Mouse (Mus musculus) adipocyte (in vitro differentiated cells): ENCODE data around the gene Itpr2.
A peak's percentile ranks its signal among the peaks of the same experiment; 100 is the strongest.

Source experiments
- DNase-seq: peaks from one replicate; pipeline ENCODE4 v3.0.0-alpha.2; 2016; ENCODE audit warnings: low spot score

The Itpr2 gene

GRCm38 (mm10) chr6:146258751-146259150 is 243.3 kb downstream of the Itpr2 start:
- no peak for DNase-seq

- no peak for DNase-seq
These were observed 243.8 kb downstream of the Itpr2 start for GRCm38 (mm10) chr6:146258261-146258660.

GRCm38 (mm10) chr6:146256947-146257670 is 244.9 kb downstream of the Itpr2 start:
- peak; percentile 51 for DNase-seq

GRCm38 (mm10) chr6:146256401-146256800 is 245.6 kb downstream of the Itpr2 start:
- DNase-seq, result no peak

GRCm38 (mm10) chr6:146255656-146256055 is 246.4 kb downstream of the Itpr2 start:
- no peak for DNase-seq

GRCm38 (mm10) chr6:146254931-146255330 is 247.1 kb downstream of the Itpr2 start:
- DNase-seq, result no peak

- no peak for DNase-seq
These were observed 247.7 kb downstream of the Itpr2 start for GRCm38 (mm10) chr6:146254216-146254820.

- DNase-seq, result no peak
These were observed 252.9 kb downstream of the Itpr2 start for GRCm38 (mm10) chr6:146249096-146249495.

GRCm38 (mm10) chr6:146248341-146248740 is 253.7 kb downstream of the Itpr2 start:
- no peak for DNase-seq

GRCm38 (mm10) chr6:146247906-146248305 is 254.1 kb downstream of the Itpr2 start:
- no peak for DNase-seq

- no peak for DNase-seq
These were observed 255.7 kb downstream of the Itpr2 start for GRCm38 (mm10) chr6:146246368-146246767.

- DNase-seq, result no peak
These were observed 256.1 kb downstream of the Itpr2 start for GRCm38 (mm10) chr6:146245888-146246287.

- DNase-seq, result no peak
These were observed 259.0 kb downstream of the Itpr2 start for GRCm38 (mm10) chr6:146243068-146243467.

GRCm38 (mm10) chr6:146241336-146241735 is 260.7 kb downstream of the Itpr2 start:
- DNase-seq, result no peak

- DNase-seq, result no peak
These were observed 266.9 kb downstream of the Itpr2 start for GRCm38 (mm10) chr6:146235165-146235564.

GRCm38 (mm10) chr6:146234417-146234816 is 267.6 kb downstream of the Itpr2 start:
- DNase-seq, result no peak

- no peak for DNase-seq
These were observed 271.1 kb downstream of the Itpr2 start for GRCm38 (mm10) chr6:146230903-146231302.

- no peak for DNase-seq
These were observed 271.6 kb downstream of the Itpr2 start for GRCm38 (mm10) chr6:146230373-146230788.

GRCm38 (mm10) chr6:146229967-146230366 is 272.1 kb downstream of the Itpr2 start:
- no peak for DNase-seq

- no peak for DNase-seq
These were observed 272.5 kb downstream of the Itpr2 start for GRCm38 (mm10) chr6:146229519-146229918.

GRCm38 (mm10) chr6:146228048-146228447 is 274.0 kb downstream of the Itpr2 start:
- DNase-seq, result no peak

- DNase-seq, result no peak
These were observed 279.5 kb downstream of the Itpr2 start for GRCm38 (mm10) chr6:146222403-146223063.
